Mouse (Mus musculus): ENCODE measurements around the gene Plvap.

The Plvap gene

GRCm38 (mm10) chr8:71487691-71488445 is 23.7 kb downstream of the Plvap start, which contains the start of gene Gtpbp3:
Gene Gtpbp3, plus strand, starts transcription at chr8:71488103.
- DNase-seq (ENCODE audit: low spot score), result peak; percentile 67

- no peak for DNase-seq (ENCODE audit: low spot score)
Observed at GRCm38 (mm10) chr8:71486136-71486529, 25.4 kb downstream of the Plvap start.

GRCm38 (mm10) chr8:71485142-71486135 is 26.1 kb downstream of the Plvap start, which contains the start of gene Ano8:
Gene Ano8, minus strand, starts transcription at chr8:71485963.
- DNase-seq (ENCODE audit: low spot score), result peak; percentile 62

GRCm38 (mm10) chr8:71484736-71485135 is 26.8 kb downstream of the Plvap start:
- no peak for DNase-seq (ENCODE audit: low spot score)

GRCm38 (mm10) chr8:71483932-71484331 is 27.6 kb downstream of the Plvap start:
- peak; percentile 48 for DNase-seq (ENCODE audit: low spot score)

GRCm38 (mm10) chr8:71478943-71479342 is 32.6 kb downstream of the Plvap start:
- no peak for DNase-seq (ENCODE audit: low spot score)

GRCm38 (mm10) chr8:71477196-71477845 is 34.2 kb downstream of the Plvap start:
- no peak for DNase-seq (ENCODE audit: low spot score)

GRCm38 (mm10) chr8:71476099-71476940 is 35.2 kb downstream of the Plvap start:
- DNase-seq (ENCODE audit: low spot score), result peak; percentile 74

GRCm38 (mm10) chr8:71475702-71476075 is 35.9 kb downstream of the Plvap start:
- no peak for DNase-seq (ENCODE audit: low spot score)

GRCm38 (mm10) chr8:71474785-71475701 is 36.5 kb downstream of the Plvap start:
- DNase-seq (ENCODE audit: low spot score), result no peak

GRCm38 (mm10) chr8:71474344-71474743 is 37.2 kb downstream of the Plvap start:
- no peak for DNase-seq (ENCODE audit: low spot score)

- no peak for DNase-seq (ENCODE audit: low spot score)
Observed at GRCm38 (mm10) chr8:71472601-71473386, 38.8 kb downstream of the Plvap start.

- no peak for DNase-seq (ENCODE audit: low spot score)
Observed at GRCm38 (mm10) chr8:71471861-71472260, 39.7 kb downstream of the Plvap start.

GRCm38 (mm10) chr8:71470913-71471255 is 40.7 kb downstream of the Plvap start:
- DNase-seq (ENCODE audit: low spot score), result no peak

GRCm38 (mm10) chr8:71470146-71470912 is 41.2 kb downstream of the Plvap start:
- no peak for DNase-seq (ENCODE audit: low spot score)

- DNase-seq (ENCODE audit: low spot score), result no peak
Observed at GRCm38 (mm10) chr8:71469411-71469810, 42.1 kb downstream of the Plvap start.

- peak; percentile 89 for DNase-seq (ENCODE audit: low spot score)
Observed at GRCm38 (mm10) chr8:71468916-71469315, 42.6 kb downstream of the Plvap start, which contains the start of gene Dda1. Gene Dda1, plus strand, starts transcription at chr8:71469199.

GRCm38 (mm10) chr8:71468001-71468400 is 43.6 kb downstream of the Plvap start:
- no peak for DNase-seq (ENCODE audit: low spot score)

- no peak for DNase-seq (ENCODE audit: low spot score)
Observed at GRCm38 (mm10) chr8:71467201-71467600, 44.4 kb downstream of the Plvap start.
